Mouse (Mus musculus) ES-E14 (cell line): ENCODE data around the gene Pmpcb. TPM values are rescaled to one million over a fixed set of nuclear protein-coding genes. Genes with fewer than 3 reads are reported as not detected.
"Not testable (repeated sequence)": the region's sequence is repeated elsewhere in the genome, so short reads cannot be mapped to it uniquely, and the experiment has no call there.

ENCODE experiments used
- DNase-seq: peaks from one replicate; pipeline ENCODE4 v3.0.0-alpha.2; 2013; ENCODE audit warnings: low read depth, low spot score
- H3K27ac ChIP-seq: 2 replicates; pipeline ENCODE4 v1.5.1; 2012; ENCODE audit warnings: low read depth, mild to moderate bottlenecking, low read length, moderate library complexity, mixed read lengths; ENCODE audit not compliant: poor library complexity, insufficient read depth, severe bottlenecking
- H3K36me3 ChIP-seq: 2 replicates; pipeline ENCODE4 v1.6.1; 2012; ENCODE audit warnings: mild to moderate bottlenecking, low read length, moderate library complexity, mixed read lengths; ENCODE audit not compliant: control insufficient read depth, poor library complexity, insufficient read depth, severe bottlenecking
- H3K4me1 ChIP-seq, 2 experiments: fragments of 150-350 bp in 1 of 2; sonication (generic) in 1 of 2; 2 replicates each; pipeline ENCODE4 v1.6.1; 2012; ENCODE audit warnings: low read length in 2 of 2, mild to moderate bottlenecking in 1 of 2, mixed read lengths in 1 of 2; ENCODE audit not compliant: control insufficient read depth in 2 of 2, insufficient read depth in 2 of 2, poor library complexity in 1 of 2
- H3K4me3 ChIP-seq, 2 experiments: fragments of 150-350 bp in 1 of 2; sonication (generic) in 1 of 2; 2 replicates each; pipeline ENCODE4 v1.5.1; 2012; ENCODE audit warnings: low read length in 2 of 2, low read depth in 1 of 2, mild to moderate bottlenecking in 1 of 2, mixed read lengths in 1 of 2; ENCODE audit not compliant: insufficient read depth in 1 of 2, poor library complexity in 1 of 2, severe bottlenecking in 1 of 2
- H3K9ac ChIP-seq: 2 replicates; pipeline ENCODE4 v1.6.1; 2012; ENCODE audit warnings: low read depth, mild to moderate bottlenecking, low read length, mixed read lengths; ENCODE audit not compliant: poor library complexity, insufficient read depth, severe bottlenecking
- H3K9me3 ChIP-seq: fragments of 150-350 bp; sonication (generic); 2 replicates; pipeline ENCODE4 v1.6.1; 2012; ENCODE audit warnings: low read depth, mild to moderate bottlenecking, low read length; ENCODE audit not compliant: control insufficient read depth, insufficient read depth
- CHD2 ChIP-seq: IDR thresholded peaks from 2 replicates; pipeline ENCODE4 v1.6.1; 2014; ENCODE audit warnings: mild to moderate bottlenecking, low read depth, low read length, inconsistent platforms
- HCFC1 ChIP-seq: IDR thresholded peaks from 2 replicates; pipeline ENCODE4 v1.6.1; 2012; ENCODE audit warnings: low read length, inconsistent platforms, borderline replicate concordance; ENCODE audit not compliant: insufficient read depth
- MAFK ChIP-seq: IDR thresholded peaks from 2 replicates; pipeline ENCODE4 v1.6.1; 2014; ENCODE audit warnings: mild to moderate bottlenecking, low read depth, low read length, inconsistent platforms; ENCODE audit not compliant: insufficient read depth
- ZC3H11A ChIP-seq: IDR thresholded peaks from 2 replicates; pipeline ENCODE4 v1.6.1; 2012; ENCODE audit warnings: low read depth, mild to moderate bottlenecking, inconsistent platforms, low read length, borderline replicate concordance
- ZNF384 ChIP-seq: IDR thresholded peaks from 2 replicates; pipeline ENCODE4 v1.6.1; 2012; ENCODE audit warnings: low read depth, low read length, inconsistent platforms
- in situ Hi-C, 2 experiments: fragments of 600-800 bp; cut with MboI; formaldehyde crosslinking; loops; one replicate each; pipeline ENCODE4 v1.15.1; 2025; ENCODE audit warnings: low sequenced_read_pairs in 2 of 2, inconsistent platforms in 1 of 2; ENCODE audit not compliant: unreplicated experiment in 2 of 2
- total RNA-seq: library from RNA; depleted of rRNA; stranded (reverse); fragments of 300-350 nt; gene quantifications from 2 replicates; pipeline ENCODE4 v1.2.3, GENCODE M21; 2012; rRNA removed

The Pmpcb gene
- 132 and 134 TPM in 2 replicates for total RNA-seq

DNA sequence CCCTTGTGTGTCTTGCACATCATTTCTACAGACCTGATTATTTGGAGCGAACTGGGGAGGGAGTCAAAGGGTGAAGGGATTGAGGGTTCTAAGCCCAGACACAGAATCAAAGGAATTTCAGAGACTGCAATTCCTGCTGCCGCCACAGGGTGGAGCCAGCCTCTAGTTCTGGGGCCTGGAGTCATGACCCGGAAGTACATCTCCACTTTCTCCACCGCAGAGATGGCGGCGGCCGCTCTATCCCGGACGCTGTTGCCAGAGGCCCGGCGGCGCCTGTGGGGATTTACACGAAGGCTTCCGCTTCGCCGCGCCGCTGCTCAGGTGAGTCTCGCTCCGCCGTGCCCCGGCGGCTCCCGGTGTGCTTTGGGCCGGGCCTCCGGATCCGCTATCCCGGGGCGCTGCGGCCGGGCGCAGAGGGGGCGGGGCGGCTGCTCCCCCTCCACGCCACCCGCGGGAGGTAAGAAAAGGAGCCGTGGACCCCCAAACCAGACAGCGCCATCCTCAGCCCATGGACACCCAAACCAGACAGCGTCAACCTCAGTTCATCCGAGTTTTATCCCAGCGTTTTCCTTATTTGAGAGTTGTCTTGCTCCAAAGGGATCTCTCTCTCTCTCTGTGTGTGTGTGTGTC, at the start of gene Pmpcb:
TSS of gene Pmpcb (plus strand) at position 186 of the 630 bp plus-strand sequence.
- in situ Hi-C loops = no loop called here
- Histone ChIP-seq H3K36me3 (peaks cover 7% of the 10 kb centered on the region; the same call in 1 of the 2 replicates), H3K4me3 (peak within 1 kb of the TSS; percentile 87 to 96), H3K9me3 (no peaks in the 10 kb centered on the region), H3K27ac (no peak within 1 kb of the TSS; the same call in 1 of the 2 replicates), H3K4me1 (peaks cover 3 to 13% of the 10 kb centered on the region in 2 experiments; a peak in 3 of 4 replicates), H3K9ac (peak within 1 kb of the TSS; percentile 93)
- peak; percentile 89 for DNase-seq
- TF ChIP-seq HCFC1 = peak; percentile 80
- TF ChIP-seq ZC3H11A = peak; percentile 34; the same call in 1 of the 2 replicates
- TF ChIP-seq MAFK = no peak
- TF ChIP-seq ZNF384 = no peak
- TF ChIP-seq CHD2 = 0 out of 2 replicates have a peak, but pooled peaks have one; percentile 67

DNA sequence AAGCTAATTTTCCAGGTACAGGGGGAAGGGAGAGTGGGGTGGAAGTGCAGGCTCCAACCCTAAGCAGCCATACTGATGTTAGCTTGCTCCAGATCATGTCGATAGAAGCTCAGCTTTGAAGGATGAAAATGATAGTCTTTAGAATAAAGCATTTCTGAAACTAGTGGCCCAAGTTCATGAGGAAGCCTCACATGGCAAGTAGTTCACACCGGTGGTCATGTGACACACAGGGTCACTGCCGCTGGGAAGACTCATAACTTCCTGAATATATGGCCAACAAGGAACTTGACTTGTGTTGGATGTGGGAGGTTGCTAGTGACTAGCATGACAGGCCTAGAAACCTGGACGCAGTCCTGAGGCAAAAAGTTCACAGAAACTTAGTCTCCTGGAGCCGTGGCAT, 44.7 kb upstream of the Pmpcb start:
- H3K4me1 ChIP-seq = no peaks in the 10 kb centered on the region
- H3K27ac ChIP-seq = no peak overlapping the region
- no peak for DNase-seq
- no peaks in the 10 kb centered on the region for H3K36me3 ChIP-seq
- H3K4me3 ChIP-seq = no peak overlapping the region
- H3K9ac ChIP-seq = no peak overlapping the region
- in situ Hi-C loops = no loop called here
- no peak for TF ChIP-seq HCFC1
- no peak for TF ChIP-seq ZNF384
- TF ChIP-seq MAFK = no peak
- TF ChIP-seq ZC3H11A = no peak
- TF ChIP-seq CHD2 = no peak
- H3K9me3 ChIP-seq = no peaks in the 10 kb centered on the region

DNA sequence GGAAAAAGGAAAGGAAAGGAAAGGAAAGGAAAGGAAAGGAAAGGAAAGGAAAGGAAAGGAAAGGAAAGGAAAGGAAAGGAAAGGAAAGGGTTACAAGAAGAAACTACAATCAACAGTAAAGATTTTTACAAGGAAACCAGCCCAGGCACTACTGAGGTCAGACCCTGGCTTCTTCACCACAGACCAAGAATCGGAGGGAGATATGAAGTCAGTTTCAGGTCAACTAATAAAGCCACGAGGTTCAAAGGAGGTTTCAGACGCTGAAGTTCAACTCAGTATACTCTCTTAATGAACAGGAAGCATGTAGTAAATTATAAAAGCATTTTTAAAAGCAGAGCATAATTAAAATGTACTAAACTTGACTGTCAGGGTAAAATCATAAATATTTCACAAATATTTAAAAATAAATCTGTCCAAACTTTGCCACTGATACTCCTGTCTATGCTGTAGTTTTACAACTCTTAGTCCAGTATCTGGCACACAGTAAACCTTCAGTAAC, 43.5 kb upstream of the Pmpcb start:
- Histone ChIP-seq H3K27ac (no peak overlapping the region), H3K4me3 (no peak overlapping the region), H3K36me3 (no peaks in the 10 kb centered on the region), H3K9me3 (no peaks in the 10 kb centered on the region), H3K4me1 (no peaks in the 10 kb centered on the region), H3K9ac (no peak overlapping the region)
- DNase-seq = no peak
- in situ Hi-C loops = no loop called here
- no peak for TF ChIP-seq MAFK
- TF ChIP-seq ZNF384 = no peak
- TF ChIP-seq CHD2 = no peak
- TF ChIP-seq HCFC1 = no peak
- TF ChIP-seq ZC3H11A = no peak

DNA sequence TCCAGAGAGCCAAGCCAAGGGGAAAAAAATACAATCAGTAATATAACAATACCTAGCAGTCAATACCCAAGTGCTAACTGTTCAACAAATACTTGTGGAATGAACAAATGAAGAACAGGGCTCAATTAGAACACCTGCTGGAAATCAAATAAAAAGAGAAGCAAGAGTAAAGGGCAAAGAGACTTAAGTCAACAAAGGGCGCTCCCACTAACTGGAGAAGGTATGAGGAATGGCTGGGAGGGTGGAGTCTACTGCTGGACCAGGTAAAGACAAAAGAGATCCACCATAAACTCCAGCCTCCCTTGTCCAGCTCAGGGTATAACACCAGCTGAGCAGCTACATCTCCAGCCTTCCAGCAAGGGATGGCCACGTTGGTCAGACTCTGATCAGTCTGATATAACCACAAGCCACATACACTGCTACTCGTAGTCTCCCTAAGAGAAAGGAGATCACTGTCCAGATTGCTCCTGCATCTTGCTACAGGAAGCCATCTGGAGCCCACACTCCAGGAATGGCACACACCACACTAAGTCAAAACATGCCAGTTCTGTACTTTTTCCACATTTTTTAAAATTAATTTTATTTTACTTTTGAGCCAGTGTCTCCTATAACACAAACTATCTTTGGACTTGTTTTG, 42.0 kb upstream of the Pmpcb start:
- no peak for TF ChIP-seq ZNF384
- no peak for TF ChIP-seq ZC3H11A
- no peak for DNase-seq

DNA sequence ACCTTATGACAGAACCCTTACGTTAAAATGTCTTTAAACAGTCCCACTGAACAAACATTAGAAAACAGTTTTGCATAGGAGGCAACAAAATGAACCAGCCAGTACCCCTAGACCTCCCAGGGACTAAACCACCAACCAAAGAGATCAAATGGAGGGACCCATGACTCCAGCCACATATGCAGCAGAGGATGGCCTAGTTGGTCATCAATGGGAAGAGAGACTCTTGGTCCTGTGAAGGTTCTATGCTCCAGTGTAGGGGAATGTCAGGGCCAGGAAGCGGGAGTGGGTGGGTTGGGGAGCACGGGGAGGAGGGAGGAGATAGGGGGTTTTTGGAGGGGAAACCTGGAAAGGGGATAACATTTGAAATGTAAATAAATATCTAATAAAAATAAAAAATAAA, 37.4 kb upstream of the Pmpcb start:
- in situ Hi-C loops, H3K9me3 ChIP-seq, H3K4me1 ChIP-seq, H3K36me3 ChIP-seq, H3K9ac ChIP-seq, DNase-seq, H3K27ac ChIP-seq, H3K4me3 ChIP-seq: not testable (repeated sequence)

More for the DNA sequence above, 42.0 kb upstream of the Pmpcb start:
- H3K4me3 ChIP-seq = no peak overlapping the region
- H3K9me3 ChIP-seq = no peaks in the 10 kb centered on the region
- H3K9ac ChIP-seq = no peak overlapping the region
- no peaks in the 10 kb centered on the region for H3K4me1 ChIP-seq
- H3K36me3 ChIP-seq = no peaks in the 10 kb centered on the region
- in situ Hi-C loops = no loop called here
- H3K27ac ChIP-seq = no peak overlapping the region
